Mouse (Mus musculus) neural tube, embryonic 15.5 days (tissue): ENCODE measurements around the gene Cfap65. TPM values are rescaled to one million over a fixed set of nuclear protein-coding genes. Genes with fewer than 3 reads are reported as not detected.

Experiments used
- ATAC-seq: fragments of 200-750 bp; cut with Nextera tagmentation; 2 replicates; pipeline ENCODE4 v1.8.0; 2017; ENCODE audit warnings: mild to moderate bottlenecking, moderate TSS enrichment, moderate library complexity; ENCODE audit not compliant: low FRiP score
- H3K27ac ChIP-seq: fragments of 300-500 bp; sonication (generic); replicated peaks from 2 replicates; pipeline ENCODE4 v1.5.1; 2015; ENCODE audit warnings: mild to moderate bottlenecking, inconsistent platforms
- H3K27me3 ChIP-seq: fragments of 300-500 bp; sonication (generic); replicated peaks from 2 replicates; pipeline ENCODE4 v1.6.1; 2015; ENCODE audit warnings: inconsistent platforms
- H3K36me3 ChIP-seq: fragments of 300-500 bp; sonication (generic); 2 replicates; pipeline ENCODE4 v1.6.1; 2015; ENCODE audit warnings: inconsistent platforms
- H3K4me1 ChIP-seq: fragments of 300-500 bp; sonication (generic); 2 replicates; pipeline ENCODE4 v1.6.1; 2015; ENCODE audit warnings: inconsistent platforms
- H3K4me2 ChIP-seq: fragments of 300-500 bp; sonication (generic); 2 replicates; pipeline ENCODE4 v1.6.1; 2015; ENCODE audit warnings: inconsistent platforms, mild to moderate bottlenecking, moderate library complexity
- H3K4me3 ChIP-seq: fragments of 300-500 bp; sonication (generic); replicated peaks from 2 replicates; pipeline ENCODE4 v1.5.1; 2015; ENCODE audit warnings: mild to moderate bottlenecking, inconsistent platforms
- H3K9ac ChIP-seq: fragments of 300-500 bp; sonication (generic); replicated peaks from 2 replicates; pipeline ENCODE4 v1.6.1; 2015; ENCODE audit warnings: mild to moderate bottlenecking, inconsistent platforms
- H3K9me3 ChIP-seq: fragments of 300-500 bp; sonication (generic); replicated peaks from 2 replicates; pipeline ENCODE4 v1.6.1; 2016; ENCODE audit warnings: inconsistent platforms
- WGBS: fragments of 180-500 bp; shearing (Covaris S2); methylation state at CpG from one replicate; pipeline ENCODE4 v1.1.7; 2015; ENCODE audit warnings: mixed read lengths; 5-methylcytosine and 5-hydroxymethylcytosine counted together
- polyA plus RNA-seq: library from polyadenylated mRNA; unstranded; fragments of >200 nt; fragmentation: Nextera tagmentation; extraction: Ambion mirVana; gene quantifications from 2 replicates; pipeline ENCODE4 v1.2.1, GENCODE M21; 2015

Gene Cfap65
- polyA plus RNA-seq, 1 experiment from 2014 or later: 0.41 TPM

DNA sequence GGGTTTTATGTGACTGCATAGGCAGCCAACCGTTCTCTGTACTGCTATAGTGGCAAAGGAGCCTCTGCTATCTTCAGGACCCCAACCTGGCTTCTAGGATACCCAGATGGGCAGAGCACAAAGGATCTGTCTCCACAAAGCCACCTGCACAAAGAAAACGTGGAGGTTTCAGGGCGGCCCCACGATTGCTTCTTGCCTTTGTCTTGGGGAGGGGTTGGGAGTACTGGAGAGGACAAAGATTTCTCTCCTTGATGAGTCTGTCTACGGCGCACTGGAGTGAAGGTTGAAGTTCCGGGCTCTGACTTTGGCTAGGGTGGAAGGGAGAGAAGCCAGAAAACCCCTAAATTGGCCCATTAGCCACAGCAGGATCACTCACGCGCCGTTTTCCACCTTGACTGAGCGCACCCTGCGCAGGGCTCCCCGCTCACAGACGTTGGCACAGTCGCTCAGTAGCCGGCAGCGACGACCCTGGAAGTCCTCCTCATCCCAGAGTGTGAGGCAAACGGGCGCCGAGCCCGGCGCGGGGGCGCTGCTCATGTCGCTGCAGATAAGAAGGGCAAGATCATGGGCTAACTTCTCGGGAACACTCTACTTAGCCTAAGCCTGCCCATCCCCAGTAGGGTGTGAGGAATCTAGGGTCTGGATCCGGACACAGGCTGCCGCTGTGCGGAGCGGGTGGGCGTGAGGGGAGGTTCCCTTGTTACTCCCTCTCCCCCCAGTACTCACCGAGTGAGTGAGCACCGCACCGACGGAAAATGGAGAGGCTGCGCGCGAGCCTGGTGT is 42.9 kb downstream of the Cfap65 start:
- Histone ChIP-seq H3K4me1 (peaks cover 15% of the 10 kb centered on the region), H3K9me3 (no peaks in the 10 kb centered on the region), H3K27me3 (peaks cover 93% of the 10 kb centered on the region), H3K4me3 (peak overlapping the region; percentile 28), H3K4me2 (peak overlapping the region; percentile 54), H3K36me3 (no peaks in the 10 kb centered on the region), H3K27ac (no peak overlapping the region), H3K9ac (no peak overlapping the region; the same call in 1 of the 2 replicates)
- WGBS: 0% methylated on average over 39 of the region's 39 CpGs
- no peak for ATAC-seq

DNA sequence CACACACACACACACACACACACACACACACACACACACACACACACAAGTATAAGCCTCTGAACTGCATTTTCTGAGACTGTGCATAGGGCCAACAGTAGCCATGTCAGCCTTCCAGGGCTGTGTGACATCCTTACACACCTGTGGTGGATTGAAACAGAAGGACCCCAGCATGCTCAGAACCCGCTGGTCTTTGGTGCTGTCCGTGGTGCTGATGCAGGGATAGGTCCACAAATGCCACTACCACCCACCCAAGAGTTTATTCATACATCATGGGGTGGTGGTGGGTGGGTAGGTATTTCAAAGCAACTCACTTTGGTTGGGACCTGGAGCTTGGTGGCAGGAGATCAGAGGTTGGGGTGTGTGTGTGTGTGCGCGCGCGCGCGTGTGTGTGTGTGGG is 43.9 kb downstream of the Cfap65 start:
- H3K4me1 ChIP-seq: peaks cover 15% of the 10 kb centered on the region
- 0% methylated on average over 2 of the region's 8 CpGs for WGBS
- peaks cover 93% of the 10 kb centered on the region for H3K27me3 ChIP-seq
- H3K27ac ChIP-seq: no peak overlapping the region
- H3K4me3 ChIP-seq: no peak overlapping the region
- no peak overlapping the region for H3K4me2 ChIP-seq
- no peaks in the 10 kb centered on the region for H3K36me3 ChIP-seq
- no peak for ATAC-seq
- H3K9ac ChIP-seq: no peak overlapping the region
- no peaks in the 10 kb centered on the region for H3K9me3 ChIP-seq

DNA sequence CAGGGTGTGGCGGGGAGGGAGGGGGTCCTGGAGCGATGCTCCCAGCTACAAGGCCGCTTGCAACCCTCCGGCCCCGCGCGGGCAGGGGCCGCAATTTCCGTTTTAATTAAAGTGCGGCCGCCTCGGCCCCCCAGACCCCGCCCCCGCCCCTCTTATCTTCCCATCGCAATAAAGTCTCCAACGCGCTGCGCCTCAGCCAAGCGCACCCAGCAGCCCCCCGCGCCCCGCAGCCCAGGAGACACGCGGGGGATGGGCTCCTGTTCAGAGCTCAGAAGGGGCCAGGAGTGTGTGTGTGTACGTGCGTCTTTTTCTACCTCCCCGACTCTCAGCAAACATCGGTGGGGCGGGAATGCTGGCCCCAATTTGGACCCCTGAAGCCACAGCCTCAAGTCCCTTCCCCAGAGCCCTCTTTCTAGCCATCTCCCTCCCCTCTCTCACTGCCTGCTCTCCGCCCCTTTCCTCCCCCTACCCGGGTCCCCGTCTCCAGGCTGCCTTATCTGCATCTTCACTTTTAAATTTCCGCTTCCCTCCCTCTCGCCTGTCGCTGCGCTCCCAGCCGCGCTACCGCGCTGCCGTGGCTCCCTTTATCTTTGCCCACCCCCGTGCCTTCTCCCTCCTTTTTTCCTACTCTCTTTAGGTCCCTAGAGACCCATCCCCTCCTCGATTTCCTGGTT is 49.9 kb downstream of the Cfap65 start, which contains the start of gene Fev:
Fev (minus strand) TSS at position 51 of the 674 bp plus-strand sequence.
- Histone ChIP-seq H3K4me3 (peak within 1 kb of the TSS; percentile 22), H3K36me3 (no peaks in the 10 kb centered on the region), H3K4me2 (peak within 1 kb of the TSS; percentile 51), H3K4me1 (peaks cover 36% of the 10 kb centered on the region), H3K9ac (0 out of 2 replicates have a peak within 1 kb of the TSS, but pooled peaks have one; percentile 3), H3K27ac (no peak within 1 kb of the TSS), H3K27me3 (peaks cover 95% of the 10 kb centered on the region), H3K9me3 (no peaks in the 10 kb centered on the region)
- ATAC-seq: no peak
- under 1% methylated on average over 39 of the region's 43 CpGs for WGBS

DNA sequence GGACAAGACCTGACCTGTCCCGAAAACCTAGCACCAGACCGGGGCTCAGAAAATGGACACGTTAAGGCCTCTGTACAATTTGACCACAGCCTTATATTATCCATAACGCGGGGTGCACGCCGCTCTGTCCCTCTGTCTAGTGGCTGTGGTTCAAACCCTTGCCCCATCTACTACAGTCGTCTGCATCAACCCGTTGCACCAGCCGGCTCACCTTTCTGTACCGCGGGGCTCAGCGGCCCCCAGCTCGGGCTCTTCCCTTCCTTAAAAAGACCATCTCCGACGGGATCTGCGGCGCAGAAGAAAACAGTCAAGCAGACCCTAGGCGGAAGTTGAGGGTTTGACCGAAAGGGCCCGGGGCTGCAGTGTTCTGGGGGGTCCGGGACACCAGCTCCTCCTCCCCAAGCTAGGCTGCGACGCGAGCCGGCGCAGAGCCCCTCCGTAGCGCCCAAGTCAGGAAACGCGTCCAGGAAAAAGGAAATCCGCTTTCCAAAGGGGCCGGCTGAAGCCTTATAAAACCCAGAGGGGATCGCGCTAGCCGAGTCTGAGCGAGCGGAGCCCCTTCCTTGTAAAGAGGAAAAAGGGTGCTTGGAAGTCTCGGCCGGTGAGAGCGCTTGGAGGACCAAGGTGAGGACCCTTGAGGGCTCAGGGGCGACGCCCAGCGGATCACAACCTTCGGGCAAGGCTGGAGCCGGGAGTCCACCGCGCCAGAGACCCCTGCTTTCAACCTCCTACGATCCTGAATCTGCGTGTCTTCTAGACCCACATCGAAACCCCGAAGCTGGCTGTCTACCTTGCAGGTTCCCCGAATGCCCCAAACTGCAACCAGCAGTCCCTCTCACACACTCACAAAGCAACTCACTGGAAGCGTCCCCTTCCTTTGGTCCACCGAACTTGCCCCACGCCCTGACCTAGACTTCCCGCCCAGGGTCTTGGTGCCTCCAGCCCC is 50.9 kb downstream of the Cfap65 start:
- peaks cover 89% of the 10 kb centered on the region for H3K27me3 ChIP-seq
- ATAC-seq: no peak
- under 1% methylated on average over 57 of the region's 57 CpGs for WGBS
- H3K27ac ChIP-seq: no peak overlapping the region
- H3K9ac ChIP-seq: 0 out of 2 replicates have a peak overlapping the region, but pooled peaks have one; percentile 3
- peaks cover 36% of the 10 kb centered on the region for H3K4me1 ChIP-seq
- peak overlapping the region; percentile 51 for H3K4me2 ChIP-seq
- H3K4me3 ChIP-seq: peak overlapping the region; percentile 22
- no peaks in the 10 kb centered on the region for H3K36me3 ChIP-seq
- H3K9me3 ChIP-seq: no peaks in the 10 kb centered on the region

DNA sequence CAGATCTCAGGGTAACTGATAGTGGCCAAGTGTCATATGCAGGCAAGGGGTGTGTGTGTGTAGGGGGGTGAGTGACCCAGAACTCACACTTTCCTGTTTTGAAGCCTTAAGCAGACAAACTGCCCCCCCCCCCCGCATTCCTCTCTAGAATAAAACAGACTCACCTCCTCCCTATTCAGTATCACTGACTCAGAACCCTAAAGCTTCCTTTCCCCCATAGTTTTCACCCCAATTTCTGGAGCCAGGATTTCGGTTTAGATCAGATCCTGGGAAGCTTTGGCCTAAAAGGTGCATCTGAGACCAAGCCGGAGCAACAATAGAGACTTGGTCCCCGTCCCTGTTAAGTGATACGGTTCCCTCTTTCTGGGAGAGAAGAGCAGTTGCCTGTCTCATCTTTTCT is 52.0 kb downstream of the Cfap65 start:
- Histone ChIP-seq H3K9ac (no peak overlapping the region), H3K4me2 (no peak overlapping the region), H3K4me3 (no peak overlapping the region), H3K27ac (no peak overlapping the region), H3K9me3 (no peaks in the 10 kb centered on the region), H3K4me1 (peaks cover 36% of the 10 kb centered on the region), H3K27me3 (peaks cover 93% of the 10 kb centered on the region), H3K36me3 (no peaks in the 10 kb centered on the region)
- 4% methylated on average over 5 of the region's 5 CpGs for WGBS
- ATAC-seq: no peak

DNA sequence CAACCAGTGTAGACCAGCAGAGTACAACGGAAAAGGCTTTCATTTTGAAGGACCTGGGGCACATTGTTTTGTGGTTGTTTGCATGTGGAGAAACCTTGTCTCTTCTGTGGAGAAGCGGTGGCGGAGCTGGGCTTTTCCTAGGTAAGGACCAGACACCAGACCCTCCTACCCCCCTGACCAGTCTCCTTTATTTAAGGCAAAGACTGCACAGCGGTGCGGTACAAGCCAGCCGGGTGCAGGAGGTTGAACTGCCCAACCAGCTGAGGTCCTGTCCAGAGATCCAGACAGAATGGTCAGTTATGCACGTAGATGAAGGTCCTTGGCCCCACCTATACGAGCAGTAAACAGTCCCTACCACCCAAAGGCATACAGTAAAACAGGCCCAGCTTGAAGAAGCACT is 52.6 kb downstream of the Cfap65 start:
- Histone ChIP-seq H3K4me2 (peak overlapping the region; percentile 85), H3K27ac (no peak overlapping the region), H3K9ac (no peak overlapping the region), H3K4me3 (peak overlapping the region; percentile 45), H3K9me3 (no peaks in the 10 kb centered on the region), H3K36me3 (no peaks in the 10 kb centered on the region), H3K27me3 (peaks cover 93% of the 10 kb centered on the region), H3K4me1 (peaks cover 36% of the 10 kb centered on the region)
- no peak for ATAC-seq
- WGBS: under 1% methylated on average over 8 of the region's 8 CpGs

DNA sequence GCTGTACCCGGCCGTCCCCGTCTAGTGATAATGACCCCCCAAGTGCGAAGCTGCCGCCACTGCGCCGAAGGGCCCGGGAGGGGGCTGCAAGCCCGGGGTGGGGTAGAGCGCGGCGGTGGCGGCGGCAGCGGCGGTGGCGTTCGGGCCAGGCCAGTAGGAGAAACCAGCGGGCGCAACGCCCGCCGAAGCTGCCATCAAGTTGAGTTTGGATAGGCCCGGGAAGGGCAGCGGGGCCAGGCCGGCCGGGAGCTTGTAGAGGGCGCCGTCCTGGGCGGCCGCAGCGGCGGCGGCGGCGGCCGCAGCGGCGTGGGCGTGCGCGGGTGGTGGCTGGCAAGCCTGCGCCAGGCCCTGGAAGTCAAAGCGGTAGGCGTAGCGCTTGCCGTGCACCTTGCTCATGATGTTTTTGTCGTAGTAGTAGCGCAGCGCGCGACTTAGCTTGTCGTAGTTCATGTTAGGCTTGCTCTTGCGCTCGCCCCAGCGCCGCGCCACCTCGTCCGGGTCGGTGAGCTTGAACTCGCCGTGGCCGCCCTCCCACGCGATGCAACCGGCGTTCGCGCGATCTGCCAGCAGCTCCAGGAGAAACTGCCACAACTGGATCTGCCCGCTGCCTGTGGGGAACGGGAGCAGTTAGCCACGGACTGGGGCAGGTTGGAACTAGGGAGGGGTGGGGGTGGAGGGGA is 53.2 kb downstream of the Cfap65 start:
- Histone ChIP-seq H3K9ac (peak overlapping the region; percentile 40), H3K4me2 (peak overlapping the region; percentile 85), H3K27ac (no peak overlapping the region), H3K36me3 (no peaks in the 10 kb centered on the region), H3K9me3 (no peaks in the 10 kb centered on the region), H3K27me3 (peaks cover 87% of the 10 kb centered on the region), H3K4me1 (peaks cover 36% of the 10 kb centered on the region), H3K4me3 (peak overlapping the region; percentile 45)
- 1% methylated on average over 67 of the region's 74 CpGs for WGBS
- no peak for ATAC-seq

DNA sequence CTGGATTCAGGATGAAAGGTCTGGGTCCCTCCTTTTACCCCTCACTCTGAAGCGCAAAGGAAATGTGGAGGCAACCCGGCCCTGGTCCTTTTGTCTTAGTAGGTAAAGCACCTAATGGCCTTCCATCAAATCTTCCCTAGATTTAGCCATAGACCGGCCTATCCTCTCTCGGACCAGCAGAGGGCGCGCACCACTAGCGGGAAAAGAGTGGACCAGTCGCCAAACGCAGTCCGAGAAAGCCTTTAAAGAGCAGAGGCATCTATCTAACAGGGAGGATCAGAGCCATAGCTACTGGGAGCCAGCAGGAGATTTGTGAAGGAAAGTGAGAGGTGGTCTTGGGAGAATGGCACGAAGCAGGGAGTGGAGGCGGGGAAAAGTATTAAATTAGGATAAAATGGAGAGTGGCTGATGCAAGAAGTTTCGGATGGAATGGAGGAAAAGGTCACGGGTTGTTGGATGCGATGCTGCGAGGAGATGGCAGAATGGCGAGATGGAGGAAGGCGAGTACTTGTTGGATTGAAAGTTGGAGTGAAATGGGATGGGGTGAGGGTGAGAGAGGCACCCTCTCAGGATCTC is 54.5 kb downstream of the Cfap65 start:
- no peaks in the 10 kb centered on the region for H3K9me3 ChIP-seq
- ATAC-seq: no peak
- 2% methylated on average over 18 of the region's 18 CpGs for WGBS
- H3K4me3 ChIP-seq: peak overlapping the region; percentile 18; the same call in 1 of the 2 replicates
- H3K36me3 ChIP-seq: no peaks in the 10 kb centered on the region
- H3K27ac ChIP-seq: no peak overlapping the region
- peaks cover 36% of the 10 kb centered on the region for H3K4me1 ChIP-seq
- H3K4me2 ChIP-seq: peak overlapping the region; percentile 43
- H3K9ac ChIP-seq: no peak overlapping the region
- peaks cover 74% of the 10 kb centered on the region for H3K27me3 ChIP-seq

DNA sequence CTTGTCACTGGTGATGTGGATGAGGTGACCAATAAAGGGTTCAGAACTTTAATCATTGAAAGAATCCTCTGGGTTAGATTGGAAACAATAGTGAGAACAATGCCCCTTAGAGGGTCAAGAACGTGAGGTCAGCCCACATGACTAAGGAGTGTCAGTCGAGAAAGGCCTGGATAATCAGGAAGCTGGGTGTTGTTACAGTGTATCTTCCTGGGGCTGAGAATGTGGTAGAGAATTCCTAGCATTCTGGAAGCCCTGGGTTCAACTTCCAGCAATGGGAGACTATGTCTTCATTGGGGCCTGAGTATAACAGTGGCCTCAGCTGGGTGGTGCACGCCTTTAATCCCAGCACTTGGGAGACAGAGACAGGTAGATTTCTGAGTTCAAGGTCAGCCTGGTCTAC is 58.2 kb downstream of the Cfap65 start:
- WGBS: 60% methylated on average over 3 of the region's 3 CpGs
- peaks cover 10% of the 10 kb centered on the region for H3K4me1 ChIP-seq
- H3K27me3 ChIP-seq: peaks cover 47% of the 10 kb centered on the region
- H3K4me3 ChIP-seq: no peak overlapping the region
- no peak for ATAC-seq
- no peak overlapping the region for H3K27ac ChIP-seq
- H3K4me2 ChIP-seq: no peak overlapping the region
- no peak overlapping the region for H3K9ac ChIP-seq
- no peaks in the 10 kb centered on the region for H3K36me3 ChIP-seq
- H3K9me3 ChIP-seq: no peaks in the 10 kb centered on the region

DNA sequence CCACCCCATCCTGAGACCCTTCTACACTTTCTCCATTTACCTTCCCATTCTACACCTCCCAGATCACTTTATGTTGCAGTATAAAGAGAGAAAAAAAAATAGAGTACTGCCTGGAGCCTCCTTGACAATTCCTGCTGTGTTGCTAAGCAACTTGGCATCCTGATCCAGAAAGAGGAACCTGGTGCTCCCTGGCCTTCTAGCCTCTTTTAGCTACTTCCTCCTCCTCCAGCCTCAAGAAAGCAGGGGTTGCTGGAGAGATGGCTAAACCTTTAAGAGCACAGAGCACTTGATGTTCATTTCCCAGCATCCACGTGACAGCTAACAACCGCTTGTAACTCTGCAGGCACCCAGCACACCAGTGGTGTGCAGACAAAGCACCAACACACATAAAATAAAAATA is 63.2 kb downstream of the Cfap65 start:
- Histone ChIP-seq H3K9ac (no peak overlapping the region), H3K4me3 (no peak overlapping the region), H3K27ac (no peak overlapping the region), H3K36me3 (no peaks in the 10 kb centered on the region), H3K27me3 (peaks cover 9% of the 10 kb centered on the region; the same call in 1 of the 2 replicates), H3K4me2 (no peak overlapping the region), H3K9me3 (no peaks in the 10 kb centered on the region), H3K4me1 (no peaks in the 10 kb centered on the region; the same call in 1 of the 2 replicates)
- 60% methylated on average over 2 of the region's 2 CpGs for WGBS
- ATAC-seq: no peak
